Mouse (Mus musculus): ENCODE data around the gene Cc2d2b. TPM values are rescaled to one million over a fixed set of nuclear protein-coding genes. Genes with fewer than 3 reads are reported as not detected.

The Cc2d2b gene
- total RNA-seq, 2 experiments from 2014 or later = not detected

GRCm38 (mm10) chr19:40769341-40769770 lies 20.8 kb downstream of the Cc2d2b start:
- no peak for TF ChIP-seq CTCF (IDR thresholded peaks at IDR 0.05)
- DNase-seq = no peak
- no peak overlapping the region for H3K4me3 ChIP-seq
- no peak overlapping the region for H3K27ac ChIP-seq
- intact Hi-C loops (cut with DNase I) = no loop called here

DNA sequence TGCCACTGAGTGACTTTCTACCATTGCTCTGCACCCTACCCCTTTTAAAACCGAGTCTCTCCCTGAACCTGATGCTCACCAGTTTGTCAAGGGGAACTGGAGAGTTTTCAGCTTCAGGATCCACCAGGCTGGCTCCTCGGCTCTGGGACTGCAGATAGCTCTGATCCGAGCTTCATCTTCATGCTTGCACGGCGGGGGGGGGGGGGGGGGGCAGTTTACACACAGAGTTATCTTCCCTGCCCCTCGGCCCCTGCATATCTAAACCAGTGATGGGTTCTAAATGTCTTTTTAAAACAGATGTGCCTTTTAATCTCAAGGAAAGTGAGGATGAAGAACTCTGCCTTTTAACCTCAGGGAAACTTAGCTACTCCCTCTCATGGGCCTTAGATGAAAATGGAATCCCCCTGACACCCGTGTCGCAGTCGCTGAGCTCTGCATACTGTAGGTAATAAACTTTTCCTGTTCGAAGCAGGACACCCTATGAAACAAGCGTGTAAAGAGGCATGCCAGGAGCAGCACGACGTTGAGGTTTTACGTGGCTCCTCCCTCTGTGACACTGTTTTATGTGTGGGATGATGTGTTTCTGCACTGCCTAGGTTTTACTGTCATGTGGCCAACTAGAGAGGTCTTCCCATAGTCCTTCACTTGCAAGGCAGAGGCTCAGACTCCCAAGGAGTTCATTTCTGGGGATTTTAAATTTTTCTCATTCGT lies 39.6 kb downstream of the Cc2d2b start:
- DNase-seq = no peak
- Histone ChIP-seq H3K4me3 (no peak overlapping the region), H3K27ac (no peak overlapping the region)
- intact Hi-C loops (cut with DNase I) = no loop called here
- no peak for TF ChIP-seq CTCF (IDR thresholded peaks at IDR 0.05)

DNA sequence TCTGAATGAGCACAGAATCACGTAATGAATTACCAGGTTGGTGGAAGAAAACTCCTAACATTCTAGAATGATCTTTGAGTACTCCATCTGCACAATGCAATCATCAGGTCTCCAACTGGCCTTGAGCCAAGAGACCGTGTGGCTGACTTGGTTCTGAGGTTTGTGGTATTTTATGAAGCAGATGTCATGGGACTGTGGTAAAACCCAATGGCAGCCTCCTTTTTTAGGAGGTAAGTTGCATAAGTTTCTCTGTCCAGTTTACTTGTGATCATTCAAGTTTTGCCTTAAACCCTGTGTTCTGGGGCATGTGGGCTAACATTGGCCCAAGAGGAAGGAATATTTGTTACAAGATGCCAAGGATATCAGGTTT lies 40.1 kb downstream of the Cc2d2b start:
- TF ChIP-seq CTCF (IDR thresholded peaks at IDR 0.05) = no peak
- intact Hi-C loops (cut with DNase I) = no loop called here
- no peak overlapping the region for H3K27ac ChIP-seq
- no peak overlapping the region for H3K4me3 ChIP-seq
- no peak for DNase-seq

DNA sequence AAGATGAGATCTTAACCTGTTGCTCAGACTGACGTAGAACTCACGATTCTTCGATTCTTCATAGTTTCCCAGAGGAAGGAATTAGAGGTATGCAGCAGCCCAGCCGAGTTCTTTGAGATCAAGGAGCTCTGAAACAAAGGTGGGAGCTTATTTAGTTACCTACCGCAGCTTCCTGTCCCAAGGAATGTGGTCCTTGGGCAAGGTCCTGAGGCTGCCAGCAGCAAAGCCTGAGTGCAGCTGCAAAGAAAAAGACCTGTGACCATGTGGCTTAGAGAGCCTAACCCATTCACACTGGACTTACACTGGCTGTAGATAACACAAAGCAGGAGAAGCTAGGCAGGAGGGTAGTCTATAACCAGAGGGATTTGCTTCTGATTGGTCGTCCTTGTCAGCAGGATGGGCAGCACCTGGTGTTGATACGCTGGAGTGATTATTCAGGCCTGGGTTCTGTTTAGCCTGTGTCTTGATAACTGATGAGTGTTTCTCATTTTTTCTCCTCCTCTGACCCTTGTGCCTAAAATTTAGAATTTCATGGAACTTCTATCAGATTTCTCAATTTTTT lies 56.7 kb downstream of the Cc2d2b start:
- intact Hi-C loops (cut with DNase I) = no loop called here
- DNase-seq = no peak
- TF ChIP-seq CTCF (IDR thresholded peaks at IDR 0.05) = no peak
- Histone ChIP-seq H3K27ac (no peak overlapping the region), H3K4me3 (no peak overlapping the region)

GRCm38 (mm10) chr19:40809858-40810257 lies 61.3 kb downstream of the Cc2d2b start:
- no peak for TF ChIP-seq CTCF (IDR thresholded peaks at IDR 0.05)
- Histone ChIP-seq H3K4me3 (no peak overlapping the region), H3K27ac (no peak overlapping the region)
- DNase-seq = no peak
- intact Hi-C loops (cut with DNase I) = no loop called here

GRCm38 (mm10) chr19:40811840-40812239 lies 63.3 kb downstream of the Cc2d2b start:
- intact Hi-C loops (cut with DNase I) = no loop called here
- Histone ChIP-seq H3K27ac (no peak overlapping the region), H3K4me3 (no peak overlapping the region)
- no peak for TF ChIP-seq CTCF (IDR thresholded peaks at IDR 0.05)
- DNase-seq = no peak

DNA sequence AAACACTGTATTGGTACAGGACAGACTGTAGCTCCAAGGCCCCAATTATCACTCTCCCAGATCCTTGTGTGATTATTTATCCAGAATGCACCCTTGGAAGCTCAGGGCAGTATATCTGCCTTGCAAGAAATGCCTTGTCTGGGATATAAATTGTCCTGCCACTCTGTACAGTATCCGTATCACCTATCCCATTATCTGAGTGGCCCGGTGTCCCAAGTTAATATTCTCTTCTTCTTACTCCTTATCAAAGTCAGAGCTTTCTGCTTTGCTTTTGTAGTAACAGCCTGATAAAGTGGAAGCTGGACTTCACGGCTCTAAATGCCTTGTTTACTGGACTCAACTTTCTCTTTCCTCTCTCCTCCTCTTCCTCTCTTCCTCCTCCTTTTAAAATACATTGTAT lies 64.2 kb downstream of the Cc2d2b start:
- intact Hi-C loops (cut with DNase I) = no loop called here
- Histone ChIP-seq H3K27ac (no peak overlapping the region), H3K4me3 (no peak overlapping the region)
- TF ChIP-seq CTCF (IDR thresholded peaks at IDR 0.05) = no peak
- DNase-seq = no peak

DNA sequence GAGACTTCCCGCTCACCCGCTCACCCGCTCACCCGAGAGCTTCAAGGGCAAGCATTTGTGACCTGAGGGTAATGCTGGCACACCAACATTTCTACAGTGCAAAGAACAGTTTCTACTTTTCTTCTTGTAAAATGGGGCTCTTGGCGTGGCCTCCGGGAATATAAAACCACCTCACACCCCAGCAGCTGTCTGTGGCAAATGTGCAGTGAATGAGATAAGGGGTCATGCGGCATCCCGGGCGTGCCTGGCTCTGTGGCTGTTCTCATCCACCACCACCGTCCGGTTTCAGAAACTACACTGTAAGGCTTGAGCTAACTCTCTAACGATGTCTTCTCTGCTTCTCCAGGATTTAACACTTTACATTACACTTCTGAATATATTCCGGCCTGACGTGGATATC lies 64.8 kb downstream of the Cc2d2b start:
- Histone ChIP-seq H3K27ac (no peak overlapping the region), H3K4me3 (no peak overlapping the region)
- TF ChIP-seq CTCF (IDR thresholded peaks at IDR 0.05) = no peak
- intact Hi-C loops (cut with DNase I) = no loop called here
- DNase-seq = no peak

GRCm38 (mm10) chr19:40815645-40816183 lies 67.2 kb downstream of the Cc2d2b start:
- Histone ChIP-seq H3K4me3 (no peak overlapping the region), H3K27ac (no peak overlapping the region)
- no peak for DNase-seq
- no peak for TF ChIP-seq CTCF (IDR thresholded peaks at IDR 0.05)
- intact Hi-C loops (cut with DNase I) = no loop called here

DNA sequence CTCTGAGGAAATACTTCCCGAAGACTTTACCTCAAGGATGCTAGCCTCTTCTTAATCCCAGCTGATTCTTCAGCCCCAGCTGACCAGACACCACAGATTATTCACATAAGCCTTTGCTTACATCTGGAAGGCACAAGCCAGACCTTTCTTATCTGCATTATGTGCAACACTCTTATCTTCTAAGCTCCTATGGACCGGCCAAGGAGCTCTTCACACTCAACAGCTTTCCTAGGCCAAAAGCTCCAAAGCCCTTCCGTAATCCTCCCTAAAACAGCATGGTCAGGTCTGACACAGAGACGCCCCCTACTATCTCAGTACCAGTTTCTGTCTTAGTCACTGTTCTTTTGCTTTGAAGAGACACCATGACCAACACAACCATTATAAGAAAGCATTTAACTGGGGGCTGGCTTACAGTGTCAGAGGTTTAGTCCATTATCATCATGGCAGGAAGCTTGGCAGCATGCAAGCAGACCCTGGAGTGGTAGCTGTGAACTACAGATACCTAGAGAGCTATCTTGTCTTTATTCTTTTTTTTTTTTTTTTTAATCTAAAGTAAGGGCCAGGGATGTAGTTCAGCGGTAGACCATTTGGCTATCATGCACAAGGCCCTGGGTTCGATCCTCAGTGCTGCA lies 69.5 kb downstream of the Cc2d2b start:
- intact Hi-C loops (cut with DNase I) = no loop called here
- no peak for DNase-seq
- Histone ChIP-seq H3K27ac (no peak overlapping the region), H3K4me3 (no peak overlapping the region)
- no peak for TF ChIP-seq CTCF (IDR thresholded peaks at IDR 0.05)

DNA sequence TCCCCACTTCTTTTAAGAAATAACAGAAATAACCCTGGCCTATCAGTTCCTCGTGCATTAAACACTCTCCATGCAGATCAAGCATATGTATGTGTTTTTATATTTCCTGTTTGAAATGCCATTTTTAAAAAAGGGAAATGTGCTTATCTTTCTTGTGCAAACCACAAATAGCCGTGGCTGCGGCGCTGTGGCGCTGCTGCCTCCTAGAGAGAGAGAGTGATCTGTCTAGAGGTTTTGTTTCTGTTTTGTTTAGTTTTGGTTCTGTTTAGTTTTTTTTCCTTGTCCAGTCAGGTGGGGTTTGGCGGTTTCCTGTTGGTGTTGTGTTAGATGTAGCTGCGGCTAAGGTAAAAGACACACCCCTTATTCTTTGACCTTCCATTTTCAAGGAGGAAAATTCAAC lies 70.2 kb downstream of the Cc2d2b start:
- no peak overlapping the region for H3K4me3 ChIP-seq
- TF ChIP-seq CTCF (IDR thresholded peaks at IDR 0.05) = no peak
- intact Hi-C loops (cut with DNase I) = no loop called here
- no peak for DNase-seq
- no peak overlapping the region for H3K27ac ChIP-seq

- TF ChIP-seq CTCF (IDR thresholded peaks at IDR 0.05) = no peak
- no peak for DNase-seq
- Histone ChIP-seq H3K4me3 (no peak overlapping the region), H3K27ac (no peak overlapping the region)
- intact Hi-C loops (cut with DNase I) = no loop called here
Observed at GRCm38 (mm10) chr19:40821306-40821825, 72.8 kb downstream of the Cc2d2b start.

GRCm38 (mm10) chr19:40825636-40826035 lies 77.1 kb downstream of the Cc2d2b start:
- no peak for TF ChIP-seq CTCF (IDR thresholded peaks at IDR 0.05)
- intact Hi-C loops (cut with DNase I) = no loop called here
- DNase-seq = no peak
- Histone ChIP-seq H3K4me3 (no peak overlapping the region), H3K27ac (no peak overlapping the region)

Data from gastrocnemius, adult 2 months (tissue).